Mouse (Mus musculus): ENCODE results near the gene Map2k6. TPM values are rescaled to one million over a fixed set of nuclear protein-coding genes. Genes with fewer than 3 reads are reported as not detected.

The Map2k6 gene
- polyA plus RNA-seq, 1 experiment from 2014 or later: 4.2 TPM

DNA sequence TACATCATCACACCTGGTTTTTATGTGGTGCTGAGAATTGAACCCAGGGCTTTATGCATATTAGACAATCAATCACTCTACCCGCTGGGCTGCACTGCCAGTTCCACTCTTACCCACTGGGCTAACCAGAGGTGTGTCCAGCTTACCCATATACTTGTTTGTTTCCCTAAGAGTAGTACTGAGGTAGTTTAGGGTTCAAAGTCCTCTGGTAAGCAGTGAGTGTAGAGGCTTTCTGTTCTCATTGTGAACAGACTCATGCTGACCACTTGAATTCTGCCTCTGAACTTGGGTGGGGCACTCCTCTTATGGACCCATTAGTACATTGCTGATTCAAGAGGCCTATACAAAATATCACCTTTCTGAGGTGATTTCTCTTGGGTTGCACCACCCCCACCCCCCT lies 119.7 kb downstream of the Map2k6 start:
- WGBS (ENCODE audit: insufficient replicate concordance): 88% methylated on average over 1 of the region's 1 CpGs
- H3K9me3 ChIP-seq (ENCODE audit: low read length): no peaks in the 10 kb centered on the region
- no peak overlapping the region for H3K27ac ChIP-seq (ENCODE audit: low read depth)
- TF ChIP-seq EP300 (IDR thresholded peaks at IDR 0.05; ENCODE audit: low read depth): no peak
- no peak overlapping the region for H3K4me3 ChIP-seq (ENCODE audit: low read depth, low read length)
- no peaks in the 10 kb centered on the region for H3K4me1 ChIP-seq (ENCODE audit: insufficient read depth)
- H3K9ac ChIP-seq (replicated peaks): no peak overlapping the region
- H3K36me3 ChIP-seq (replicated peaks; ENCODE audit: insufficient read depth, low read length): peaks cover 19% of the 10 kb centered on the region; the same call in 1 of the 2 replicates
- DNase-seq (no peak), ATAC-seq (no peak)
- H3K27me3 ChIP-seq (ENCODE audit: insufficient read depth, low read length): no peaks in the 10 kb centered on the region
- no peak overlapping the region for H3K4me2 ChIP-seq (ENCODE audit: low read depth, low read length)

DNA sequence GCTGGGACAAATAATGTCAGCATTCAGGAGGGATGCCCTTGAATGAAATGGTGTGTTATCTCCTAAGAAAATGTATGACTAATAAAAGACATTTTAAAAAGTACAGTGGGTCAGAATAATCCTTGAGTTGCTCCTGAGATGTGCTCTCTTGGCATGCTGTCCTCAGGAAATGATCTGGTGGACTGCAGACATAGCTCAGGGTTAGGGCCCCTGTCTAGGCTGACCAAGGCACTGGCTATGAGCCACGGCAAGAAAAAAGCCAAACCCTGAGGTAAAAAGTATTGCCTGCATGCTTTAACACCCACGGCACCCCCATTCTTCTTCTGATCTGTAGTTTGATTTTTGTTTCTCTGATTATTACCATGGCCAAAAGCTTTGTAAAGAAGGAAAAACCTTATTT lies 124.0 kb downstream of the Map2k6 start:
- DNase-seq: no peak
- TF ChIP-seq CTCF (IDR thresholded peaks at IDR 0.05; ENCODE audit: low read depth) (no peak), EP300 (IDR thresholded peaks at IDR 0.05; ENCODE audit: low read depth) (no peak)
- 84% methylated on average over 2 of the region's 2 CpGs for WGBS (ENCODE audit: insufficient replicate concordance)
- Histone ChIP-seq H3K4me3 (ENCODE audit: low read depth, low read length) (no peak overlapping the region), H3K27me3 (ENCODE audit: insufficient read depth, low read length) (no peaks in the 10 kb centered on the region), H3K4me2 (ENCODE audit: low read depth, low read length) (no peak overlapping the region), H3K4me1 (ENCODE audit: insufficient read depth) (no peaks in the 10 kb centered on the region), H3K9me3 (ENCODE audit: low read length) (no peaks in the 10 kb centered on the region), H3K36me3 (replicated peaks; ENCODE audit: insufficient read depth, low read length) (0 out of 2 replicates have a peak, but pooled peaks cover 8% of the 10 kb centered on the region), H3K9ac (replicated peaks) (no peak overlapping the region), H3K27ac (ENCODE audit: low read depth) (no peak overlapping the region)
- ATAC-seq: no peak

DNA sequence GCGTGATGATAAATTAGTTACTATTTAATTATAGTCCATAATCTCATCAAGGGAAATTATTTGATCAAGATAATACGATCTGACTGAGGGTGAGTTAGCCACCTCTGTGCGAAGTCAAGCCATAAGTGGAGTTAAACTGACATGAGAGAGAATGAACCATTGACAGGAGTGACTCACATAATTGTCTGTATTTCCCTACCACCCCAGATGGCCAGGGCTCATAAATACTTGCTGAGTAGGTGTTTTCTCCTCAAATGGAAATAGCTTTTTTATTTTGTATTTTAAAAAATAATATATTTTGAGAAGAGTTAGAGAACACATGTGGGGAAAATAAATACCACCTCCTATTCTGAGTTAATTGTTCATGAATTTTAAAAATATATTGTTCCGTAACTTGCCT lies 127.2 kb downstream of the Map2k6 start:
- DNase-seq (no peak), ATAC-seq (no peak)
- H3K4me2 ChIP-seq (ENCODE audit: low read depth, low read length): no peak overlapping the region
- no peaks in the 10 kb centered on the region for H3K9me3 ChIP-seq (ENCODE audit: low read length)
- H3K9ac ChIP-seq (replicated peaks): no peak overlapping the region
- H3K27me3 ChIP-seq (ENCODE audit: insufficient read depth, low read length): no peaks in the 10 kb centered on the region
- no peak overlapping the region for H3K4me3 ChIP-seq (ENCODE audit: low read depth, low read length)
- H3K4me1 ChIP-seq (ENCODE audit: insufficient read depth): no peaks in the 10 kb centered on the region
- no peak for TF ChIP-seq EP300 (IDR thresholded peaks at IDR 0.05; ENCODE audit: low read depth)
- TF ChIP-seq CTCF (IDR thresholded peaks at IDR 0.05; ENCODE audit: low read depth): no peak
- WGBS (ENCODE audit: insufficient replicate concordance): 81% methylated on average over 4 of the region's 4 CpGs
- H3K36me3 ChIP-seq (replicated peaks; ENCODE audit: insufficient read depth, low read length): 0 out of 2 replicates have a peak, but pooled peaks cover 3% of the 10 kb centered on the region
- no peak overlapping the region for H3K27ac ChIP-seq (ENCODE audit: low read depth)

DNA sequence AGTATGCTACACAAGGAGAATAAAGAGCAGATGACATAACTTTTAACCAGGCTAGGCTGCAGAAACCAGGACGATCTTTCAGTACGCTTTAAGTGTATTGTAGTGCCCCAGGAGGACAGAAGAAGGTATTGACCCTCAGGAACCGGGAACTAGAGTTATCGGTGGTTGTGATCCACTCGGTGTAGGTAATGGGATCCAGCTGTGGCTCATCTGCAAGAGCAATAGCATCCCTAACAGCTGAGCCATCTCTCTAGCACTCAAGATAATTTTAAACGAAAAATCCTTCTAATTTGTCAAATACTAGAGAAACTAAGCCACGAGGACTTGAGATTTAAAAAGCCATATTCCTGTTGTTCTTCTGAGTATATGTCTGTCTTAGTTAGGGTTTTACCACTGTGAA lies 132.2 kb downstream of the Map2k6 start:
- Histone ChIP-seq H3K36me3 (replicated peaks; ENCODE audit: insufficient read depth, low read length) (no peaks in the 10 kb centered on the region), H3K9me3 (ENCODE audit: low read length) (no peaks in the 10 kb centered on the region), H3K4me2 (ENCODE audit: low read depth, low read length) (no peak overlapping the region), H3K27me3 (ENCODE audit: insufficient read depth, low read length) (no peaks in the 10 kb centered on the region), H3K4me3 (ENCODE audit: low read depth, low read length) (no peak overlapping the region), H3K27ac (ENCODE audit: low read depth) (no peak overlapping the region), H3K9ac (replicated peaks) (no peak overlapping the region), H3K4me1 (ENCODE audit: insufficient read depth) (no peaks in the 10 kb centered on the region)
- DNase-seq: no peak
- WGBS (ENCODE audit: insufficient replicate concordance): 69% methylated on average over 7 of the region's 7 CpGs
- ATAC-seq: no peak
- TF ChIP-seq CTCF (IDR thresholded peaks at IDR 0.05; ENCODE audit: low read depth) (no peak), EP300 (IDR thresholded peaks at IDR 0.05; ENCODE audit: low read depth) (no peak)

DNA sequence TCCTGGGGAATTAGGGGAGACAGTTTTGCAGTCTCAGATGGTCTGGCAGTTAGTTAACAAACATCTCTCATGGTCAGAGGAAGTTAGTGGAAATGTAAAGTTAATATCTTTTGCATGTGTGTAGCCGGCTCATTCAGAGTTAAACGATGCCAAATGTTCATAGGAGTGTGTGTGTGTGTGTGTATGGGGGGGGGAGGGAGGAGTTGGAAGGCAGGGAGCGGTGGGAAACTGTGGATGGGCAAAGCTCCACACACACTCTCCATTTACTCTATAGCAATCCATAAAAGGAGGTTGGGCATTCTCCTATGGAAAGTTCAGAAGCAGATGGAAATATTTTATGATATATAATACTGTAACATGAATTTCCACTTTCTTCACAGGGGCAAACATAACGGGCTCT lies 135.9 kb downstream of the Map2k6 start:
- no peak for ATAC-seq
- DNase-seq: no peak
- Histone ChIP-seq H3K9me3 (ENCODE audit: low read length) (0 out of 2 replicates have a peak, but pooled peaks cover 2% of the 10 kb centered on the region), H3K27me3 (ENCODE audit: insufficient read depth, low read length) (no peaks in the 10 kb centered on the region), H3K36me3 (replicated peaks; ENCODE audit: insufficient read depth, low read length) (no peaks in the 10 kb centered on the region), H3K9ac (replicated peaks) (no peak overlapping the region), H3K4me3 (ENCODE audit: low read depth, low read length) (no peak overlapping the region), H3K27ac (ENCODE audit: low read depth) (no peak overlapping the region), H3K4me2 (ENCODE audit: low read depth, low read length) (no peak overlapping the region), H3K4me1 (ENCODE audit: insufficient read depth) (no peaks in the 10 kb centered on the region)
- TF ChIP-seq CTCF (IDR thresholded peaks at IDR 0.05; ENCODE audit: low read depth) (no peak), EP300 (IDR thresholded peaks at IDR 0.05; ENCODE audit: low read depth) (no peak)
- whole genome bisulfite sequencing (ENCODE audit: insufficient replicate concordance): 78% methylated on average over 4 of the region's 4 CpGs

DNA sequence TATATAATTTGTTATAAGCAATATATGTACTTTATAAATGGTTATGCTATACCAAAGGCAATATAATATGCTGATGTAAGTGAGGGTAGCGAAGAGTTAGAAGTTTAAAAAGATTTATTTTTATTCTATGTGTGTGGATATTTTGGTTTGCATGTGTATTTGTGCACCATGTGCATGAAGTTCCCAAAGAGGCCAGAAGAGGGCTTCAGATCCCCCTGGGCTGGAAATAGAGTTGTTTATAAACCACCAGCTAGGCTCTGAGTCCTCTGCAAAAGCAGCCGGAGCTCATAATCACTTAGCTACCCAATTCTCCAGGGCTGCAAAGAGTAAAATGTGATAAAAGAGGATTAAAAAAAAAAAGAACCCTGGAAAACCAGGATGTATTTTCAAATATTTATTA lies 137.6 kb downstream of the Map2k6 start:
- no peaks in the 10 kb centered on the region for H3K36me3 ChIP-seq (replicated peaks; ENCODE audit: insufficient read depth, low read length)
- no peaks in the 10 kb centered on the region for H3K27me3 ChIP-seq (ENCODE audit: insufficient read depth, low read length)
- DNase-seq: no peak
- WGBS (ENCODE audit: insufficient replicate concordance): 85% methylated on average over 2 of the region's 2 CpGs
- peaks cover 6% of the 10 kb centered on the region; the same call in 1 of the 2 replicates for H3K9me3 ChIP-seq (ENCODE audit: low read length)
- no peak overlapping the region for H3K4me3 ChIP-seq (ENCODE audit: low read depth, low read length)
- no peak overlapping the region for H3K27ac ChIP-seq (ENCODE audit: low read depth)
- no peak overlapping the region for H3K4me2 ChIP-seq (ENCODE audit: low read depth, low read length)
- TF ChIP-seq CTCF (IDR thresholded peaks at IDR 0.05; ENCODE audit: low read depth): peak; percentile 27; the same call in 1 of the 2 replicates
- TF ChIP-seq EP300 (IDR thresholded peaks at IDR 0.05; ENCODE audit: low read depth): no peak
- H3K4me1 ChIP-seq (ENCODE audit: insufficient read depth): no peaks in the 10 kb centered on the region
- ATAC-seq: no peak
- no peak overlapping the region for H3K9ac ChIP-seq (replicated peaks)

DNA sequence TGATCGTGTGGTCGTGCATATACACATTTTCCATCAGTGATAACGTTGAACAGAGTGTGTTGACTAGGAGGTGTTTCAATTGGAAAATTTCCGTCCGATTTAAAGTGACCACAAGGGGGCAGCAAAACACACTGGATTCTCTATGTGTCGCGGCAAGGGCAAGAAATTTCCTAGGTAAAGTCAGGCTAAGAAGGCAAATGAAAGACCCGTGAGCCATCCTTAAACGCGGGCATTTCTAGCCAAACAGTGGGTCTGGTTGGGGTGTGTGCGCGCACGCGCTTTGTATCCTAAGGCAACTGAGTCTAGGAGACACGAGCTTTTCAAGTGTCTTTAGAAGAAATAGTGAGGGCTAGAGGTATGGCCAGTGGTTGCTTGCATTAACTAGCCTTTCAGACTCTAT lies 138.7 kb downstream of the Map2k6 start:
- Histone ChIP-seq H3K4me2 (ENCODE audit: low read depth, low read length) (peak overlapping the region; percentile 53), H3K4me3 (ENCODE audit: low read depth, low read length) (peak overlapping the region; percentile 11; the same call in 1 of the 2 replicates)
- ATAC-seq: peak; percentile 38

More for the DNA sequence above, 138.7 kb downstream of the Map2k6 start:
- TF ChIP-seq CTCF (IDR thresholded peaks at IDR 0.05; ENCODE audit: low read depth) (peak; percentile 89), EP300 (IDR thresholded peaks at IDR 0.05; ENCODE audit: low read depth) (no peak)
- H3K9me3 ChIP-seq (ENCODE audit: low read length): peaks cover 6% of the 10 kb centered on the region; the same call in 1 of the 2 replicates
- no peaks in the 10 kb centered on the region for H3K36me3 ChIP-seq (replicated peaks; ENCODE audit: insufficient read depth, low read length)
- H3K4me1 ChIP-seq (ENCODE audit: insufficient read depth): no peaks in the 10 kb centered on the region
- no peaks in the 10 kb centered on the region for H3K27me3 ChIP-seq (ENCODE audit: insufficient read depth, low read length)
- 8% methylated on average over 15 of the region's 15 CpGs for WGBS (ENCODE audit: insufficient replicate concordance)
- DNase-seq: peak; percentile 65
- no peak overlapping the region for H3K27ac ChIP-seq (ENCODE audit: low read depth)
- H3K9ac ChIP-seq (replicated peaks): no peak overlapping the region

Measured in liver, postnatal 0 days (tissue).